Mouse (Mus musculus) yolk sac, embryonic 10.5 days (tissue): Measurements from ENCODE around the gene Prmt1.
A peak's percentile ranks its signal among the peaks of the same experiment; 100 is the strongest.
"Not testable (repeated sequence)": the region's sequence is repeated elsewhere in the genome, so short reads cannot be mapped to it uniquely, and the experiment has no call there.

Source experiments
- DNase-seq: peaks from one replicate; pipeline ENCODE4 v3.0.0-alpha.2; 2017; ENCODE audit warnings: low spot score

The Prmt1 gene

DNA sequence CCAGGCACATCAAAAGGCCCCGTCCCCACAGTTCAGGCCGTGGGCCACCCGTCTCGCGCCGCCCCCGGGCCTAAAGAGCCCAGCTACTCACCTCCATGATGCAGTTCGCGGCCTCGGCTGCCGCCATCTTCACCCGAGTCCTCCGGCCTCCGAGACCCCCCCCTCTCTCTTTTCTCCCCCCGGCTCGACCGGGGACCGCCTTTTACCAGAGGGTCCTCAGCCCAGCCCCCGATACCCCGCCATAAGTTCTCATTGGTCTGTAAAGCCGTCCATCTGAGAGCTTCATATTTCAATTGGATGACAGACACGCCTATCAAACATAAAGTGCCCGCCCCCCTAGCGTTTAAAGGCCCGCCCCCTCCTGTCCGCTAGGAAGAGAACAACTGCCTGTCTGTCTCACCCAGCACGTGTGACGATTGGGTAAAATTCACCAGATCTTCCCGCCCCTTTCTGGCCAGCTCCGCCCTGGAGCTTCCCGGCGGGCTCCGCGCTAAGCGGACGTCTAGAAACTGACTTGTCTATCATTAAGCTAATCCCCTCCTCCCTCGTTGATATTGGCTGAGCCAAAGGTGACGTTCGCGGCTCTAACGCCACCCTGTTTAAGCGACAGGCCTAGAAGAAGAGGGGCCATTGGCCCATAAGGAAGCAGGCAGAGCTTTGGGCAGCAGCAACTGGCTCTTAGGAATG lies at the start of gene Prmt1:
TSS of gene Prmt1 (minus strand) at position 377 of the 687 bp plus-strand sequence.
- DNase-seq, result peak; percentile 100

DNA sequence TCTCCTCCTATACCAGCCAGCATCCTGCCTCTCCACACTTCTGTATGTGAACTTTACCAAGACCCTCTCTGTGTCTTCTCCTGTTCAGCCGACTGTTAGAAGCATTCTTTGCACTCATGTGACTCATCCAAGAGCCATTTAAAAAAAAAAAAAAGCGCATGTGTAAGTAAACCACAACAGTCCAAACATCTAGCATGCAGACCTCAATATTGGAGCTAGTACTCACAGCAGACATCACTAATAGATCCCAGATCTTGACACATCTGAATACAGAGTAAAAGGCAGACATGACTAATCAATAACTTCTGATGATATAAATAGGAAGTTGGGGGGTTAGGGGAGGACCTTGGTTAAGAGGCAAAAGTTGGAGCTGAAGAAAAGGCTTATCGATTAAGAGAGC lies 49.3 kb upstream of the Prmt1 start:
- no peak for DNase-seq

DNA sequence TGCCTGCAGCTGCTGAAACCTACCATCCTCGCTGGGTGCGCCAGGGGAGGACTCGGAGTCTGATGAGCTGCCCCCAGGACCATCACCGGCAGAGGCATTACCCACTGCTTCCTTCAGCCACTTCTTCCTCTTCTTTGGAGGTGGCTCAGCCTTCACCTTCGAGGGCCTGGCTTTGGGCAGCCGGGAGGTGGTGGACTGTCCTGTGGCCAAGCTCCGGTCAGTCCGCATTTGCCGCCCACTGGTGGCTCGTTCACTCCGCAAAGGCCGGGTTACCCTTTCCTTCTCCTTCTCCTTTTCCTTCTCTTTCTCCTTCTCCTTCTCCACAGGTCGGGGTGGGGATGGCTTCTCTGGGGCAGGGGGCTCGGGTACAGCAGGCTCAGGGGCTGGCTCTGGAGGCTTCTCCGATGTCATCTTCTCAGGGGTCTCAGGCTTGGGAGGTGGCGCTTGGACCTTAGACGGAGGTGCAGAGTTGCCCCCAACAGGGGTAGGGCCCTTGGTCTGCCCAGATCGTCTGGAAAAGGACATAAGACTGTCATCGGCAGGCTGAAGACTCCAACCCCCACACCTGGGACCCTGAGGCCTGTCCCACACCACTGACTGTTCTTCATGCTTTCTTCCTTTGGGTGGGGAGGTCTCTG lies 47.5 kb upstream of the Prmt1 start:
- DNase-seq, result no peak

DNA sequence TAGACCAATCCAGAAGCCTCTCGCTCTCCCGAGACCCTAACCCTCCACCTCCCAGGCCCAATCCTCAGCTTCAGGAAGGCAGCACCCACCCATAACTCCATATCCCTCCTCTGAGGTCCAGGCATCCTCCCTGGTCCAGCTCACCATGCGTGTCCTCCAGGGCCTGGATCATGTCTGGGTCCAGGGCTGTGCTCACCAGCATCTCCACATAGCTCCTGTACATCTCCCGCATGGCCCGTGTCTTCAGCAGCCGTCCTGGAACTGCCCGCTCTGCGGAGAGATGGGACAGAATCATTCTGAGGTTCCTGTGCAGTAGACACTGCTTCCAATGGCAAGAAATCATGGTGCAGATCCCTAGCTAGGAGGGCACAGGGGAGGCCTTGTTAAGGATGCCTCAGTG lies 44.5 kb upstream of the Prmt1 start:
- no peak for DNase-seq

DNA sequence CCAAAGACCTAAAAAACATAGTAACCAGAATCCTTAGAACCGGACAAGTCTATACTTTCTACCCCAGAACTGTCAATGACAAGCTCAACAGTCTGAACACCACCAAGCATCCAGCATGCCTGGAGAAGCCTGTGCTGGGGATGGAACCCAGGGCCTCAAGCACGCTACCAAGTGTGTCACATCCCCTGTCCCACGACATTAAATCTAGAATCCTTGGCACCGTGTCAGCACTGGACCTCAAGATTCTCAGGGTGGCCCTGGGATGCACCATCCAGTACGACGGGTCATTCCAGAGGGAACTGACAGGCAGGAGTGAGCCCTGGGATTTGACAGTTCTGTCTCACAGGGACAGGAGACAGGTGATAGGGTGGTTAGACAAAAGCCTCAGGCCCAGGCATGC lies 43.6 kb upstream of the Prmt1 start:
- DNase-seq, result no peak

DNA sequence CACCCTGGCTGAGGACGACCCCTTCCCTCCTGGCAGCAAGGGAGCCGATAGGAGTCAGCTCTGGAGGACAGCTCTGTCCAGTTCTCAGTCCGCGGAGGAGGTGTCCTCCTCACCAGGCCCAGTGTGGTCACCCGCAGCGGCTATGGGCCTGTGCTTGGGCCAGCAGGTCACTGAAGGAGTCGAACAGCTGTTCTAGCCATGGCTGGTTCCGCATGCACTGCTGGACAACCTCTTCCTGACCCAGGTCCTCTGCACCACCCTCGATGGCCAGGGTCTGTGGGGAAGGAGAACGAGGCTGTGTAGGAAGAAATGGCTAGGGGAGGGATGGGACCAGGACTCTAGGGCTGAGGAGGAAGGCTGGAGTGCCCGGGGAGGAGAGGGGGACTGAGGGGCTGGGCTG lies 42.0 kb upstream of the Prmt1 start:
- DNase-seq, result no peak

DNA sequence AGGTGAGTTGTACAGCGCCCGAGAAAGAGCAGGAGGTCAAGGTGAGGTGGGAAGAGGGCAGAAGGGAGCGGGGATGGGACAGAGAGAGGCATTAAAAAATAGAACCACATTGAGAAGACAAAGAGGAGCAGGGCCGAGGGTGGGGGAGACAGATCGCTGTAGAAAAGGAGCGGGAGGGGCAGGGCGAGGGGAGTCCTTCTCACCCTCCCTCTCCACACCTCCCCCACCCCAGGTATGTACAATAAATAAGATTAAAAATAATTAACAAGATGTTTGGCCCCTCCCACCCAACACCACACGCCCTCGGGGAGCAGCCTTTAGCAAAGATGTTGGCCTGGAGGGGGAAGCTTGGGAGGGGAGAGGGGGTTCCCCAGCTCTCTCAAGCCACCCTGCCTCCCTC lies 41.4 kb upstream of the Prmt1 start:
- DNase-seq, result no peak

DNA sequence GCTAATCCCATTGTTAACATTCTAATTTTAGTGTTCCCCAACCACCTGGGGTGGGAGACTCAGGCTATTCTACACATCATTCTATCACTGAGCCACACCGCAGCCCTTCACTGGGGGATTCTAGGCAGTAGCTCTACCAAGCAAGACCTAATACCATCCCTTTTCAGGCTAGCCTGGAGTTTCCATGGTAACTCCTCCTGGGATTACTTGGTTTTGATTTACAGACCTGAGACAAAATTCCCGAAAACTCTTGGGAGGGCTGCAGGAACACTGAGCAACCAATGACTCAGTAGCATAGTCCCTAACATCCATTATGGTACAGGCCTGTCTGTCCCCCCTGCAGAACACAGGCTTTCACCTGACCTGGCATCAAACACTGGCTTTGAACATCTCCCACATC lies 39.9 kb upstream of the Prmt1 start:
- DNase-seq, result no peak

DNA sequence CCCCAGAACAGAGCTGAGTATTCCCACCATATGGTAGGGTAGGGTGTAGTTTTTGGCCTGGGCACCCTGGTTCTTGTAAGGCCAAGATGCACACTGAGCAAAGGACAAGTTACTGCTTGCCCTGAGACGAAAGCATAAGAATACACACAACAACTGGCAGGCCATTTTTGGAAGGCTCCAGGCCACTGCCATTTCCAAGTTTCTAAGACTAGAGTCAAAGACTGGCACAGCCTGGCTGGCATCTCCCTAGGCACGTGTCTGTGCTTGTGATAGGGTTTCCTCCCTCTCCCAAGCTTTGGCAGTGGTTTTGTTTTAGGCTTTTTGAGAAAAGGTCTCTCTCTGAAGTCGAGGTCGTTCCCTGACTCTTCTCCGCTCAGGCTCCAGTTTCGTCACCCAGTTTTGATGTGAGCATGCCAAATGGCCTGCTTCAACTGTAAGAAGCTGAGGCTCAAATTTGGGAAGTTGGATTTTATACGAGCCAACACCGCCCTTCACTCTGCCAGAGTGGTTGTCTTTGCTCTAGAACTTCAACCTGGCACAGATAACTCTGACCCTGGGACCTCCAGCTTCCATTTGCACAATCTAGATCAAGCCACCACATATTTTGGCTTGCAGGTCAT lies 39.3 kb upstream of the Prmt1 start:
- no peak for DNase-seq

DNA sequence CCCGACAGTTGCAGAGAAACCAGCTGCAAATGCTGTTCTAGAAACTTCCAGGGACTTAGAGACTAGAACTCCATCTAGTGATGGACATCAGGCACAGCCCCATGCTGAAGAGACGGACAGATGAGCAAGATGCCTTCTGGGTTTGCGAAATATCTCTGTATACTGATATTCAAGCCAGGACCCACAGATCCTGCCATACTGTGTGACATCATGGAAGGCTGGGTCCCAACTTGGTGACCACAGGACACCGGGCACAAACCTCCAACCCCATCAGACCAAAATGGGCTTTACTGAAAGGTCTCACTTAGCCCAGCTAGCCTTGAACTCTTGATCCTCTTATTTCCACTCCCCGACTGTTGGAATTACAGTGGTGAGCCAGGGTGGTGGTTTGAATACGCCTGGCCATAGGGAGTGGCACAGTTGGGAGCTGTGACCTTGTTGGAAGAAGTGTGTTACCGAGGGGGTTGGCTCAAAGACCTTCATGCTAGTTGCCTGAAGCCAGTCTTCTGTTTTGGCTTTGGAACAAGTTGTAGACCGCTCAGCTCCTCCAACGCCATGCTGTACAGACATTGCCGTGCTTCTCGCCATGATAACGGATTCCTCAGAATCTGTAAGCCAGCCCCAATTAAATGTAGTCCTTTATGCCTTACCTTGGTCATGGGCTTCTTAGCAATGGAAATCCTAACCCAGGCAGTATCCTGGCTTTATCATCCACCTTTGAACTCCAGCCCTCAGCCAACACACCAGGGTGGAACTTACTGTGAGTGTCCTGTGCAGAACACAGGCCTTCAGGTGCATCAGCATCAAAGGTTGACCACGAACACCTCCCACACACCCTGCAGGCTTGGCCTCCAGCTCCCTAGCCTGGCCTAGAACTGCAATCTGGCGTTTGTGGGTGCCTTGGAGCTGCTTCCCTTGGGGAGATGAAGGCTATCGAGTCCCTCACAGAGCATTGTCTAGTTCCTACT lies 38.2 kb upstream of the Prmt1 start:
- DNase-seq, result no peak

DNA sequence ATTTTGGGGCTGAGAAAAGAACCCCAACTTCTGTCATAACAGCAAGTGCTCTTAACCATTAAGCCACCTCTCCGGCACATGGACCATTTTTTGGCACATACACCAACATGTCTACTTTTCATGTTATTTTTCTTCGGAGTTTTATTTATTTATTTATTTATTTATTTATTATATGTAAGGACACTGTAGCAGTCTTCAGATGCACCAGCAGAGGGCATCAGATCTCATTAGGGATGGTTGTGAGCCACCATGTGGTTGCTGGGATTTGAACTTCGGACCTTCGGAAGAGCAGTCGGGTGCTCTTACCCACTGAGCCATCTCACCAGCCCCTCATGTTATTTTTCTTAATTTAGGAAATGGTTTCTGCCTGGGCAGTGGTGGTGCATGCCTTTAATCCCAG lies 37.3 kb upstream of the Prmt1 start:
- not testable (repeated sequence) for DNase-seq

DNA sequence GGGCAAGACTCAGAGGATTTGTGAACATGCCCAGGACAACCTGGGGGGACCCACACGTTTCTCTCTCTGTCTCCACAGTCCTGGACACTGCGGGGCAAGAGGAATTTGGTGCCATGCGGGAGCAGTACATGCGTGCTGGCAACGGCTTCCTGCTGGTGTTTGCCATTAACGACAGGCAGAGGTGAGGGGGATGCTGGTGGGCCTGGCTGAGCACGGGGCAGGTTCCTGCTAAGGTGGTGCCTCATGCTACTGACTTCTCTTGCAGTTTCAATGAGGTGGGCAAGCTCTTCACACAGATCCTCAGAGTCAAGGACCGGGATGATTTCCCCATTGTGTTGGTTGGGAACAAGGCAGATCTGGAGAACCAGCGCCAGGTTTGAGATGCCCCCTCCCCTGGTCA lies 33.9 kb upstream of the Prmt1 start:
- no peak for DNase-seq

DNA sequence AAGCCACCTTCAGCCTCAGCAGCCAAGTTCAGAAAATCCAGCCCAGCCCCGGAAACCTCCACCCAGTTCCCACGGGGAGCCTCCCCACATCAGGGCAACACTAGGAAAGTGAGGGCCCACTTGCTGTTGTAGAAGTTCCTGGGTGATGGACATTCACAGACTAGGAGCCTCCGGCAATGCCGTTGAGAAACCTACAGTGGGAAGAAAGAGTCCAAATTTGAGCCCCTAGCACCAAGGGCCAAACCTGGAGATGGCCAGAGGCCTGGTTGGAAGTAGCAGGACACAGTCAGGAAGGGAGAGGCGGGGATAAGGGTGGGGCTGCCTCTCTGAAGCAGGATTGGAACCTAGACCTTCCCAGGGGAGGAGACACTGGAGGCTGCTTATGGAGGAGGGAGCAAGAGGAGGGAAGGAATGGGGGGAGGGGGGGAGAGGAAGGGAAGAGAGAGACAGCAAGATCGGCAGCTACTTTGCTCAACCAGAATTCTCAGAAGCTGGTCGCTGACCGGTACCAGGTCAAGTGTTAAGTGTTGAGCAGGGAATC lies 32.7 kb upstream of the Prmt1 start:
- peak; percentile 70 for DNase-seq

DNA sequence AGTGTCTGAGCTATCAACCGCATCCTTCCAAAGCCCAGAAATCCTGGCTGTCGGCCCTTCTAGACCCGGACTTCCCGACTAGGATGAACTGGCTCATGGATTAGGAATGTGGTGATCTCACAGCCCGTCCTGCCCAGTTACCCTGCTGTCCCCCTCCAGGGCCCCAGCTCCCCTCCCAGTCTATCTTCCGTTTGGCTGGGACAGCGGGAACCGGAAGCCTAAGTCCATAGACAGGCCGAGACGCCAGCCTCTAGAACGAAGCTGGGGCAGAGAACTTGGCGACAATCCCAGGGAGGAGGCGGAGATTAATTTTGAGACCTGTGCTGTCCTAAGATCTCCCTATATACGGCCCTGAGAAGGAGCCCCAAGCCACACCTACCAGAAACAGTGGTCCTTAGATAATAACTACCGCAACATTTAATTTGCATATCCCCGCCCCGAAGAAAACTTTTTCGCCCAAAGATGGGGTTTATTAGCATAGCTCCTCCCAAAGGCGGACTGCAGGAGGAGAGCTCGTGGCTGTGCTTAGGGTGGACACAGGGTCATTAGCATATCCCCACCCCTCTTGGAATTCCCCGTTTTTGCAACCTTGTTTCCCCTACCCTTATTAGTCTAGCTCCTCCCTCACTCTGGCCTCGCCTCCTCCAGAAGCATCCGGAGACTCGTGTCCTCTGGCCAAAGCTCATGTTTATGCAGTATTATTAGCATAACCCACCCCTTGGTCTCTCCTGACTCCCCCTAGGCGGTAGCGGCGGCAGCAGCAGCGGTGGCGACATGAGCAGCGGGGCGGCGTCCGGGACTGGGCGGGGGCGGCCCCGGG lies 31.1 kb upstream of the Prmt1 start, which contains the start of gene Rras:
TSS of gene Rras (plus strand) at position 720 of the 820 bp plus-strand sequence.
- peak; percentile 98 for DNase-seq

DNA sequence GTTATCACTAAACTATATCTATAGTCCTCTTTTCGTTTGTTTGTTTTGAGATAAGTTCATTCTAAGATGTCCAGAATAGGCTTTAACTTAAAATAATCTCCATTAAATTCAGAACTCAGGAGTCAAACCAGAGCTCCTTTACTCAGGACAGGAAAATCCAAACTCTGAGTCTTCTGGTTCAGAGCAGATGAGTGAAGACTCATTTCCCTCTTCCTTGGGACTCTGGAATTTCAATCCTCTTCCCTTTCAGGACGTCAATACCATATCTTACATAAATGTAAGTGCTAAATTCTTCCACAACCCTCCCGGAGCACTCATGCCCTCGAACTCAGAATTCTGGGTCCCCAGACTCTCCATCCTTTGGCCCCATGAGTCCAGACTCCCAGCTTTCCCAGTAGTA lies 30.4 kb upstream of the Prmt1 start:
- no peak for DNase-seq

DNA sequence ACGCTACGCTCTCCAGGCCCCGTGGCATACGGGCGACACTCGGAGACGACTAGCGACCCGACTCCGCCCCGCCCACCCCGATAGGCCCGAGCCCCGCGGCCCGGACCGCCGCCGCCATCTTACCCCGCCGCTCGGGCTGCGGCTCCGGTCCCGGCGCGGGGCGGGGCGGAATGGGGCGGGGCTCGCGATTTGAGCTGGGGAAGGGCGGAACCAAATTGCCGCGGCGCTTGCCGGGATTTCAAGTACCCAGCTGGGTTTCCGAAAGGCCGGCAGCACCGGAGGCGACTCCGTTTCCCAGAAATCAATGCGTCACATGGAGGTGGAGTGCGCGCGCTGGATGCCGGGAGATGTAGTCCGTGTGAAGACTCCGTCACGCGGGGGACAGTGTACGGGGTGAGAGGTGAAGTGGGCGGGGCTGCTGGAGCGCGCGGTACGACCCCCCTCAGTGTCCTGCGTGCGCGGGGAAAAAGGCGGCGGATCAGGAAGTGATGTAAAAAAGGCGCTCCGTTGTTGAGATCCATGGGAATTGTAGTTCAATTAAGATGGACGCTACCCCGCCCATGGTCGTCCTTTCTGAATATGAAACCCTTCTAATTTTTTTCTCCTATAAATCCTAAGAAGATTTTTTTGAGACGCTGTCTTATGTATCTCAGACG lies 29.7 kb upstream of the Prmt1 start, which contains the start of gene Scaf1:
TSS of gene Scaf1 (minus strand) at position 407 of the 656 bp plus-strand sequence.
- DNase-seq, result peak; percentile 100

DNA sequence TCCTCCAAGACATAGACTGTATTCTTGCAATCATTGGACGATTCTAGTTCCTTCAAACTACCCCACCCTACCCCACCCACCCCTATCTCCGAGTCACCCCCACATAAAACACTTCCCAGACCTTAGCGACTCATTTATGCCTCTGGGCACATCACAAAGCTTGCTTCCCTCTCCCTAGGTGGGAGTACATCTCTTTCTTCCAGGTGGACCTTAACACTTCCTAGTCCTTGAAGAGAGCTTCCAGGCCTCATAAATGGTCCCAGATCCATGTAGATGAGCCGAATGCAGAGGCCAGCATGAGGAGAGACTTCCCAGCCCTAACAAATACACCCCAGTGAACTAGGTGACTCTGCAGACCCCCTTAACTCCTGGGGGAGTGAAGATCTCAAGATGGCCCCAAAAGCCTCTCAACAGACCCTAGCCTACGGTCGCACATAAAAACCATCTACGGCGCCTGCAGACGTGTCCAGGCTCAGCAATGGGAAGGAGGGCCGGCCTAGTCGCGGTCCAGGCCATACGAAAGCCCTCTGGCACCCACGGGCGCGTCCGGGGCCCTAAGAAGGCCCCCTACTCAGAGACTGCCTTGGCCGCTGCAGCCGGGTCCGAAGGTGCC lies 29.1 kb upstream of the Prmt1 start:
- no peak for DNase-seq

DNA sequence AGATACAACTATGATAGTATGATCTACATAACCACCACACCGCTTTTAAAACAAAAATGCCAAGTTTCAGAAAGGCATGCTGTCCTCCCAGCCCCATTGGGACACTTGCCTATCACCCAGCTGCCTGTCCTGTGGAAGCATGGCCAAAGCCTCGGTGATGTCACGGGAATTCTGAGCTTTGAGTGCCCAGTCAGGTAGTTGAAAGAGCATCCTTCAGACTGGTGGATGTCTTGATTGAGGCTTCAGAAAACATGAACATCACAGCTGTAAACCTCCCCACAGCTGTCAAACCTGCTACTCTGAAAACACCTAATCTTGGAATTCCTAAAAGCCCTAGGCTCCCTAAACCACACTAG lies 27.7 kb upstream of the Prmt1 start:
- no peak for DNase-seq

DNA sequence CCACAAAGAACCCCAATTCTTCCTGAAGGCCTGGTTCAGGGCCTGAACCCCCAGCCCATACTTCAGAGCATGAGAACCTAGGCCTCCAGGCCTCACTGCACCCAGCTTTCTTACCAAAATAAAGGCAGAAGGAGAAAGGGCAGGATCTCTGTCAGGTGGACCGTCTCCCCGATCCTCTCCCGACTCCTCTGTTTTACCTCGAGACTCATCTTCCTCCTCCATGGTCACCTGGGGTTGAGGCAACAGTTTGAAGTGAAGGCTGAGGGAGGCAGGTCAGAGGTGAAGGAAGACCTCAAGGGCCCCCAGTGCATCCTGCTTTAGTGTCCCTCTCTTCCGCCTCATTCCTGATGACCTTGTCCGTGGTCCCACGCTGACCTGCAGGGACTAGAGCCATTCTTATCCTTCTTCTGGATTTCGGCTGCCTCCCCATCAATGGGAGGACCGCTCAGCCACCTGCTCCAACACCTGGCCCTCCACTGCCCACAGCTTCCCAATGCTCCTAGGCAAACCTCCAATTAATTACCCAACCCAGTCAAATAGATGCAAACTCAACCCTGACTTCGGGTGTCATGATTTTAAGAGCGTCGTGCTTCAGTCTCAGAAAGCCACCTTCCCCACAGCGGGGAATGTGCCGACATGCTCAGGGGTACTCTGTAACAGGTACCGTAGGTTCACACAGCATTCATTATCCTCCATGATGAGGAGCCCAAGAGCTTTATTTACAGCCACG lies 27.2 kb upstream of the Prmt1 start:
- no peak for DNase-seq
